Mouse (Mus musculus) R1 (cell line): ENCODE data around the gene Trim2.

ENCODE experiments used
- DNase-seq: peaks from one replicate; pipeline ENCODE4 v3.0.0-alpha.2; 2018; ENCODE audit warnings: low read depth, low spot score

The Trim2 gene

DNA sequence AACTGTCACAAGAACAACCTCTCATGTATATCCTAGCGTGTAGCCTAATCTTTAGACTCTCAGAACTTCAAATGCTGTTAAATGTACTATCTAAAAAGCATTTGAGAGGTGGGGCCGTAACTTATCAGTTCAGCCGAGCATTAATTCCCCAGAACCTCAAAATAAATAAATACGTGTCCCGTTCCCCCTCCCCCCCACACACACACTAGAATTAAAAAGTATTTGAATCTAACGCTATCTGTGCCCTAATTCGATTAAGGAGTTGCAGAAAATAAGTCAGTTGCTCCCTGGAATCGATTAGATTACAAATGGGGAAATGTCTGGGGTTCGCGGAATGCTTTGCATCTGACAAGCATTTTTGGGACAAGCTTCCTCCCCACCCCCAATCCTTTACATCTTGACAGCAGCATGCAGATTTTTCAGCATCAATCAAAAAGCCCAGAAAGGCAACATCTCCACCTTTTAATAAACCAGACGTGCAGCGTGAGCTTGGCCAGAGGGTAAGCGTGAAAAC lies 48.1 kb downstream of the Trim2 start:
- peak; percentile 10 for DNase-seq

DNA sequence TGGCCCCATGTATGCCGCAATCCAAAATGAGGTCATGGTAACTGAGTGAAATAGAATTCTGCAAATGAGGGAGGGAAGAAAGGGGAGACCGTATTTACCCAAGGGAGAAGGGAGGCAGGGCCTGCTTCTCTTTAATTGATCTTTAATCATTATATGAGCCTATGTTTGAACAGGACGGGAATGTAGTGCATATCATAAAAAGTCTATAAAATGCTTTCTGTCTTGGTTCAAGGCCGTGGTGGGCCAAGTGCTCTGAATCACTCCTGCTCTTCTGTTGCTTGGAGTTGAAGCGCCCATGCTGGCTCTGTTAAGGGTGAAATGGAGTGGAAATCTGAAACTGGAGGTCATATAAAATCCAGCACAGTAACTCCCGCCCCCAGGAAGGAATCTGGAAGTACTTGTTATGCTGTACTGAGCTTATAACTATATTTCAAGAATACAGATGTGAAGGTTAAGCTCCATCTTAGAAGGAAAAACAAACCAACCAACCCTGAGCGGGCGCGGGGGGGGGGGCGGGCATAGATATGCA lies 48.6 kb downstream of the Trim2 start:
- DNase-seq = no peak

DNA sequence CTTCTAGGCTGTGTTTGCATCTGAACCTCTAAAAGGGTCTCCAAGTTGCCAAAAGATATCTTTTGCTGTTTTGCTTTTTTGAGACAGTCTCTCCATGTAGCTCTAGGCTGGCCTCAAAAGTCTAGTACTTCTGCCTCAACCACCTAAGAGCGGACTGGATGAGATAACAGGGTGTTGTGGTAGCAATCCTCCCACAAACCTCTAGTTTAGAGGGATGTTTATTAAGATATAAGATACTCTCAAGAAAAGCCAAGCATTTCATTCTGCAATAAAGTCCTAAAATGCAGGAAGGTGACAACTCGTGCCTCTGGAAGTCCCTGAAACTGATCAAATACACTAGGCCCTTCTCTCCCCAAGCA lies 52.2 kb downstream of the Trim2 start:
- no peak for DNase-seq

DNA sequence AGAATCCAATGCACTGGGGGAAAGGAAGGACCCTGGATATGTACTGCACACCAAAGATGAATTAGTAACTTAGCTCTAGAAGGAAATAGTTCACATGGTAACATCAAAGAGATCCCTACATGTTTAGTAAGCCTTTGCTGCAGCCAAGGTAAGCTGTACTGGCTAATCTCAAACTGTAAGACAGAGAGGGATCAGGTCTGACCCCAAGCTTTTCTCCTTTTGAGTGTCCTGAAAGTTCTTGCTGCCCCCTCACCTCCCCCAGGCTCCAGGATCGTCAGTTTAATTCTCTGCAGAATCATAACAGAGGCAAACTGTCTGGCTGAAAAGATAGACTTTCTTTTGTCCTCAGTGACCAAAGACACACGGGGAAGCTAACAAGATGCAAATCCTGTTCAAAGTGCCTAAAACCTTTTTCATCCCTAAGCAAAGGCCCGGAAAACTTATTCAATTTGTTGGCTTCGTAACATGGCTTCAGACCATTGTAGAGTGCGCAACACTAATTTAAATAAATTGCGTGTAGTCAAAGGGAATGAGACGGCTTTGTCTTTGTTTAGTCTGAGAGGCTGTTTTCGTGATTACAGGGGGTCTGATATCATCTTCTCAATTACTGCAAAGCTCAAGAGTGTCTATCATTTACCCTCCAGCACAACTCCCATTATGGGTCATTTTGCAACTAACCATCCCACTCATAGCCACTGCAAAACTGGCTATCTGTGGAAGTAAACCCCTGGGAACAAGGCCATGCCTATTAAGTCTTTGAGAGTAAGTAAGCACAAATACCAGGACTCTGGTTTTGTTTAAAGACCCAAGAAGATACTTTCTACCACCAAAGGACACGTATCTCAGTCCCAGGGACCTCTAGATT lies 52.8 kb downstream of the Trim2 start:
- DNase-seq = no peak

DNA sequence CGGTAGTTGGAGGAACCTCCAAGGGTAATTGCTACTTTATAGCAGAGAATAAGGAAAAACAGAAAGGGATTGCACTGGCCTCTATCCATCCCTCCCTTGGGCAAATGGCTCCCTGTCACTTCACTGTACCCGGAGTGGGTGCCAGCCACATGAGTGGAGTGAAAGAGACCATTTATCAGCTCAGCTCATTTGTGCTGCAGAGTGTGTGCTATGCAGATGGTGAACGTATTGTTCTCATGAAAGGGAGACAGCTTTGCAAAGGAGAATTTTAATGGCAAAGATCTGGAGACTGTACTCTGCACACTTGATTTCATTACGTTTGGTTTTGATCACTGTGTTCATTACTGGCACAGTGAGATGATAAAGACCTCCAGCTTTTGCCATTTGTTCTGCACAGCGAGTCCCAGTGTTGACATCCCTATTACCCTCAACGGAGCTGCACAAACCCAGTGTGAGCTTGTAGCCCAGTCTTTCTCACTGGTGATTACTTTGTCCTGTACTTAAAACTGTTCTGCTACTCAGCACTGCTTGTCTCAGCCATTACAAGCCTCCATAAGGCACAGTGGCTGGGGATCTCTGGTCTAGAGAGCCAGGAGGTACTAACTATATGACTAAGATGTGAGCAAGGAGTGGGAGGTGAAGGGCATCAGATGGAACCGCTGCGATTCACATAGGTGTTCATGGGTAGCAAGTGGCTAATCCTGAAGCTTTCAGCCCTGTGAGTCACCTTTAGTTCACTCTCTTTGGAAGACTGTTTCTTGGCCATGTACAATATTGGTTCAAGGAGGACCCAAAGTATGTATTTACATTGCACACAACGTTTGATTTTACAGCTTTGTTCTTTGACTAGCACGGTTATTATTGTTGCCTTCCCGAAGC lies 53.7 kb downstream of the Trim2 start:
- DNase-seq = no peak

DNA sequence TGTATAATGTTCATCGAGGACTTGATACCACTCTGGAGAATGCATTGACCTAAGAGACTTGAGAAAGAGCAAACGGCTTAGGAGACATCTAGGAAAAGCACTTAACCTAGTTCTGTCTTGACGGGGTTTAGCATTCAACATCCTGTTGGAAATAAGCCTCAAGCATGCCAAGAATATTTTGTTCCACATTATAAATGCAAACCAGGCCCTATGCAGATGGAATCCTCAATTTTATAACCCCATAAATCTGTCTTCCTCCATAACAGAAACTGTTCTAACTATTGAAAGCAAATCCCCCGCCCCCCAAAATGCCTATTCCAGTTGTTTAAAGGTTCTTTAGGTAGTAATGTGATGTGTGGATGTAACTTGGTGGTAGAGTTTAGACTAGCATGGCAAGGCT lies 55.0 kb downstream of the Trim2 start:
- DNase-seq = no peak

DNA sequence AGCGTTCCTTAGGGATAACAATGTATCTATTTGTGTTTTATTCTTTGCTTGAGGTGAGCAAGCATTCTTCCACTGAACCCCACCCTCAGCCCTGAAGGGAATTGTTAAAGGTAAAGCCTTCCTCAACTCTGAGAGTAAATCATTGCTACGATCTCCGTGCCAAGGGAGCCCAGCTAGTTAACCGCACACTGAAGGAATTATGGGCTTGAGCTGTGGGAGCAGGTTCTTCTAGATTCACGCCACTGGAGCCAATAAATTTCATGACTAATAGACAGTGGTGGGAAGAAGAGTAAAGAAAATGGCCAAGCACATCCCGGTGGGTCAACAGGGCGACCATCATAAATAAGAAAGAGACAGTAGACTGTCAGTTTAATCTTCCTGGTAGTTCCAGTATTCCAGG lies 56.4 kb downstream of the Trim2 start:
- no peak for DNase-seq

DNA sequence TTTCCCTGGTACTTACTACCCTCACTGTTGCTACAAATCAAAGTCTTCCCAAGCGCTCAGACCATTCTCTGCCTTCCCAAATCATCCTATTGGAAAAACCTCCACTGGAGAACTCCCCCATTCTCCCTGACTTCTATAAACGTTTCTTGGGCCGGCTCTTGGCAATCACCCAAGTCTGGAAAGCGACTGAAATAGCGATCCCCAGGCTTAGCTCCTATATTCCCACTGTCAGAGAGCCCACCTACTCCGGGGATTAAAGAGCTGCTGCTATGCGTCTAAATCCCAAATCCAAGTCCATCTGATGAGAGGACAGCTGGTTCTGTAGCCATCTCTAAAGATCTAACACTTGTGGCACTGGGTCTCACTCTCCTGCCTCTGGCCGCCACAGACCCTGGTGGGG lies 58.9 kb downstream of the Trim2 start:
- no peak for DNase-seq

DNA sequence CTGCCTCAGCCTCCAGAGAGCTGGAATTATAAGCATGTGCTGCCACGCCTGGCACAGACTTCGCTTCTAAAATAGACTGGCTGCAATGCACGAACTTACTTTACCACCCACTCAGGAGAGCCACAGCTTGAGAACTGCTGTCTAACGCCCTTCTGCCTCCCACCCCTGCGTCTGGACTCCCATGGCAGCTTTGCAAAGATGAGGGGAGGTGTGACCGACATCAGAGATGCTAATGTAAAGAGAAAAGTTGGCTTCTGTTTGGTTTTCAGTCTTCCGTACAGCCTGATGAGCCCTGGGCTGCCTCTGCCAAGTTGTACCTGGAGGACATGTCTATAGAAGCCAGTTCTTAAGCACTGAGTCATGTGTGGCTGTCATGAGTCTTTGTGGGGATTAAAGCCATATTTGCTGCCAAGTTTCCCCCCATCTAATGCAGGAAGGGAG lies 60.2 kb downstream of the Trim2 start:
- no peak for DNase-seq

DNA sequence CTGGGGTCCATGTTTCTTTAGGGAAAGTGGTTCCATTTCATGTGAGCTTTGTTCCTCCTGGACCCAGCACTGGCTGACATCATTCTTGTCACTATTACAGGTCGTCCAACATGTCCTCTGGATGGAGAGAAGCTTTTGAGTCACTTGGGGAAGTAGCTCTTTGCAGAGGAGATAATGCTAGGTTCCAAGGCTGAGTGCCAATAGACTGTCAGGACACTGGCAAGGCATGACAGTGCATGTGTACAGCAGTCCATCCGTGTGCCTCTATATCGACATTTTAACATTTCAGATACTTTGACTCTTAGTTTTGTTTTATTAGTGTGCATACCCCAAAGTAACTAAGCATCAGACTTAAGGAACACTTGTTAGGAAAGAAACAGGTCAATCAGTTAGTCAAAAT lies 63.6 kb downstream of the Trim2 start:
- no peak for DNase-seq

DNA sequence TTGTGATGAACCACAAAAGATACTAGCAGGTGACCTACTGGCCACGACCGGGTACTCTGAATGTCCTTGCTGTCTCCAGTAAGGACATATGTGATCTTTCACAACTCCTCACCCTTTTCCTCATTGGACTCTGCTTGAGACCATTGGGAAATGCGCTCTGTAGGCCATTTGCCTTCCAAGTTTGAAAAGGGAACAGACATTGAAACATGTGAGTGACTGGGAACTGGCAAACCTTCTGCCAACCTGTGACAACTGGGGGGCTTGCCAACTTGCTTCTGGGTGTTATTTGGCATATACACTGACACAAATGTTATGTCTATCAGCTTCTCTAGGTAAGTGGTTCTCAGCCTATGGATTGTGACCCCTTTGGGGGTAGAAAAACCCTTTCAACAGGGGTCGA lies 64.2 kb downstream of the Trim2 start:
- no peak for DNase-seq

DNA sequence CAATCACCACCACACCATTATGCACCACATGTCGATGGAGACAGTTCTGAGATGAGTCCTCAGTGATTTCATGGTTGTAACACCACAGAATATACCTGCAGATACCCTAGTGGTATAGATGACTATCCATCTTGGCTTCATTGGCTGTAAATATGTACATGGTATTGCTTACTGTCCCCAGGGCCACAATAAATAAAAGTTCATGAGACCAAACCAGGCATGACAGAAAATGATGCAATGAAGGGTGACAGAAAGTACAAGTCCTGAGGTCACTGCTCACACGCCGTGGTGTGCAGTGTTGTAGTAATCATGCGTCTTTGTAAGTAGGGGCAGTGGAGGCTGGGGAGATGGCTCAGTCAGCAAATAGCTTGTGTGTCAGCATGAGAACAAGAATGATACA lies 65.6 kb downstream of the Trim2 start:
- no peak for DNase-seq

DNA sequence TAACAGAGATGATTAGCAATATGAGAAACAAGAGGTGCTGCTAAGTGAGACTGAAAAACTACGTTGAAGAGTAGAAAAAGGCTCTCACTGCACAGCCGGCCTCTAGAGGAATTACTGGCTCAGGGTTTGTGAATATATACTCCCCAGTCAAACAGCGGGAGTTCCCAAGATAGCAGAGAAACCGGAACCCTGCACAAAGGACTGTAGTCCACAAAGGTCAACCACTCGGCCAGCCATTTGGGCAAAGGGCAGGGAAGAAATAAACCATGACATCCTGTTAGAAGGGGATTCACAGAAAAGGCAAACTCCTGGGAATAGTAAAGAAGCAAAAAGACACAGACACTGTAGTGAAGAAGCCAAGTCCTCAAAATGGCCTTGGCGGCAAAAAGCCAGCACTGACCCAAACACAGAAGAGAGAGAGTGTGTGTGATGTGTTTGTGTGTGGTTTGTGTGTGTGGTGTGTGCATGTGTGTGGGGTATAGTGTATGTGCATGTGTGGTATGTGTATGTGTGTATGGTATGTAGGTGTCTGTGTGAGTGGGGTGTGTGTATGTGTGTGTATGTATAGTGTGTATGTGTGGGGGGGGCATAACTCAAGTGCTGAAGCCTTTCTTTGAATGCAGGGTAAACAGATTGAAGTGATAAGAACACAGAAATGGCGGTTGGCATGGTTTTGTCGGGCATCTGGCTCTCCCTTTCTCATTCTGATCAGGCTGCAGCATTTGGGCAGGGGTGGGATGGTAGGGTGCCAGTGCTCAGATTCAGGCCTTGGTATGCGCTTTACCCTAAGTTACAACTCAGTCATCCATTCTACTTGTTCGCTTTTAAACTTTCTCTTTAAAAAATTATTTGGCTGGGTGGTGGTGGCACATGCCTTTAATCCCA lies 71.0 kb downstream of the Trim2 start:
- peak; percentile 55 for DNase-seq

DNA sequence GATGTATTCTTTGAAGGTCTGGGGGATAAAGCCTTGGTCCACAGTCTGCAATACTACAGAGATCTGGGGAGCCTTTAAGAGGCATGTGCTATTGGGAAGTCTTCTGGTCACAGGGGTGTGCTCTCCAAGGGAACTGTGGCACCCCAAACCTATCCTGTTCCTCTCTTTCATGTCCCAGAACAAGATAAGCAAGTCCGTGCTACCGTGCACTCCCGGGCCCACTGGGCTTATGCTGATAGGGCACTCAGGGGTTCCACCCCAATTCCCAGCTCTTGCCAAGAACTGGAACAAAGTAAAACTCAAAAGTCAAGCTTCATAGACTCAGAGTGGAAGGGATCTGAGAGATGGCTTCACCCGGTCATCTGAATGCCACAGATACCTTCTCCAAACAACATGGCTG lies 72.1 kb downstream of the Trim2 start:
- no peak for DNase-seq

DNA sequence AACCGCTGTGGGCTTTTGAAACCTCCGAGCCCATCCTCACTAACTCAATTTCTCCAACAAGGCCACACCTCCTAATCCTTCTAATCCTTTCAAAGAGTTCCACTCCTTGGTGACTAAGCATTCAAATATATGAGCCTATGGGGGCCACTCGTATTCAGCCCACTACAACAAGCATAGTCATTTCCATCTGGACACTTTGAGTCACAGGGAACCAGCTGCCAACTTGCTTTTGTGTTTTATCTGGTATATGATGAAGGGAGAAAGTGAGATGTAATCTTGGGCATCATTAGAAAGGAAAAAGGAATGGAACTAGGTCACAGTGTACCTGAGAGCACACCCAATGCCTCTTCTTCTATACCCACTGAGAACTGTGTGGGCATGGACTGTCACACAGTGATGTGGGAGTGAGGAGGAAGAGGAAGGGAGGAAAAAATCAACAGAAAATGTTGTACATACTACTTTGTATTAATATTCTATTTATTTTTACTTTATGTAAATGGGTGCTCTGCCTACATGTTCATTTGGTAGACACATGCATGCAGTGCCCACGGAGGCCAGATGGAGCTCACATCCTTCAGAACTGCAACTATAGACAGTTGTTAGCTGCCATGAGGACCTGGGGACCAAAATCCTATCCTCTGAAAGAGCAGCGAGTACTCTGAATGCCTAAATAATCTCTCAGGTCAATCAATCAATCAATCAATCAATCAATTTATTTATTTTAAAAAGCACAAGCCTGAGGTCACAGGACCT lies 72.8 kb downstream of the Trim2 start:
- no peak for DNase-seq

DNA sequence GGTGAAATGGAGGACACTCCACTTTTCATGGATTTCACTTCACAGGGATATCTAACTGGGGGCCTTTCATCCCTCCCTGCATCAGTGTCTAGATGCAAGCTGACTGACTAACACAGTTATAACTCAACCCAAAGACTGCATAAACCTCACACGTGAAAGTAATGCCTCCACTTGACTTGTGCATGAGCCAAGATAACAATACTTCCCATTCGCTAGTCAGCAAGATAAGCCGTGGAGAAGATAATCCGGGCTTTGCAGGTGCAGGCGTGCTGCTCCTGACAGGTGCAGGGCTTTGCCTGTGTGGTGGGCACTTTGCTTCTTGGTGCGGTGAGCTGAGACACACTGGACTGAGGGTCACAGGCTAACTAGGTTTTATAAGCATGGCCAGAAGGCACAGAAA lies 74.4 kb downstream of the Trim2 start:
- no peak for DNase-seq

DNA sequence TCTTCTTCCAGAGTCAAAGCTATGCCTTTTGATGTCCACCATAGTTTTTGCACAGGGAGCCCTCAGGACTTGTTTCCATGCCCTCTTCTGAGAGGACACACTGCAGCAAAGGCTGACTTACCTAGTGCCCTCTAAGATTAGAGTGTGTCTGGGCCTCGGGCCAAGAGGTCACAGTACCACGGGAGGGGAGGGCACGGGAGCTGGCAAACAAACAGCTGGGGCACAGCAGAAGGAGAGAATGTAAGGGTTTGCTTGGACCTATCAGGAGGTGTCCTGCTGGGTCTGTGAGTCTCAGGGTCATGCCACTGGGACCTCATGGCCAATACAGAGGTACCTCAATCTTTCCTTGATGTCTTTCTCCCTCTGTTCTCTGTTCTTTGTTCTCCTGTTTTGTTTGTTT lies 75.7 kb downstream of the Trim2 start:
- no peak for DNase-seq

DNA sequence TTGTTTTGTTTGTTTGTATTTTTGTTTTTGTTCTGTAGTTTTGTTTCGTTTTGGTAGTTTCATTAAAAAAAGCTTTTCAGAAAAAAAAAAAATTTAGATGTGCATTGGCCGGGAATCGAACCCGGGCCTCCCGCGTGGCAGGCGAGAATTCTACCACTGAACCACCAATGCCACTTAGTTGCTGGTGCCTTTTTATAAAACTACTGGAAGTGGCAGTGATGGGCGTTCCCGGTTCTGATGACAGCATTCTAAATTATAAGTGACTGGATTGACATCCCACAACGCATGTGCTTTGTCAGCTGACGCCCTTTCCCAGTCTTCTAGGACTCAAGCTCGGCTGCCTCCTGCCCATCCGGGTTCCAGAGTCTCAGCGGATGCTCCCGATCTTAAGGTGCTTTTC lies 77.8 kb downstream of the Trim2 start:
- peak; percentile 47 for DNase-seq

DNA sequence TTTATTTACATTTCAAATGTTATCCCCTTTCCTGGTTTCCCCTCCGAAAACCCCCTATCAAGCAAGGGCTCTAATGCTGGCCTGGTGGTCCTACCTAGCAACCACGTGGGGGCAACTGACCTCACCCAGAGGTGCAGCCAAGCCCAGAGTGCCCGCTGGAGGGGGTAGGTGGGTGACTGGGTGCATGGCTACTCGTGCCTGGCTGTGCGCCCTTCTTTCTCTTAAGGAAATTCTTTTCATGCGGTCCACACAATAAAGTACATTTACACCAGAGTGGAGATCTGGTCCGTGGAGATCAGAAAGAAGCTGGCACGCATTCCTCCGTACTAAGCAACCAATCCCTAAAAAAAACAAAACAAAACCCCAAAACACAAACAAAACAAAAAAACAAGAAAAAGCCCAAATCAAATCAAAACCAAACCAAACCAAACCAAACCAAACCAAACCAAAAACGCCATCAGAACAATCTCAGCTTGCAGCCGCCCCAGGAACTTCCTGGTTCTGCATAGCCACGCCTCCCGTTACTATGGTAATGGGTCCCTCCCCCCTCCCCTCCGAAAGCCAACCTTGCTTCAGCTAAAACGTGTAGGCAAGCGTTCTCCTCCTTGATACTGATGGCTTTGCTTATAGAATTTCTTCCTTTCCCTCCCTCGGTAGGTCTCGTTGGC lies 78.3 kb downstream of the Trim2 start:
- peak; percentile 96 for DNase-seq

DNA sequence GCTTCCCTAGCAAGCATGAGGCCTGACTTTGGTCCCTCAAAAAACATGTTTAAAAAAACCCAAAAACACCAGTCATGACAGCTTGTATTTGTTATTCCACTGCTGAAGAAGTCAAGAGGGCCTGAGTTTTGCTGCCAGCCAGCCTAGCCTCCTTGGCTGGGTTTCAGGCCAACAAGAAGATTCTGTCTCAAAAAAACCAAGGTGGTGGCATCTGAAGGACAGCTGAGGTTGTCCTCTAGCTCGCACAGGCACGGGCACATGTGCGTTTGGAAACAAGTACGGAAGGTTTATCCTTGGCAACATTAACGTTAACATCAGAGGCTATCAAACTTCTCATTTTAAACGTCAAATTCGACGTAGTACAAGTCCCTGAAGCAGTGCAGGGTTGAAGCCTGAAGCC lies 79.0 kb downstream of the Trim2 start:
- no peak for DNase-seq
